Mouse (Mus musculus) bone marrow, adult 2 months (tissue): ENCODE results near the gene Mfsd7a. TPM values are rescaled to one million over a fixed set of nuclear protein-coding genes. Genes with fewer than 3 reads are reported as not detected.

Source experiments
- H3K27ac ChIP-seq: fragments of 200-500 bp; 2 replicates; pipeline ENCODE4 v1.5.1; 2012; ENCODE audit warnings: low read depth, mild to moderate bottlenecking, control low read depth, inconsistent platforms, low read length; ENCODE audit not compliant: control insufficient read depth, poor library complexity, insufficient read depth
- H3K4me1 ChIP-seq: fragments of 200-500 bp; 2 replicates; pipeline ENCODE4 v1.6.1; 2011; ENCODE audit warnings: low read length; ENCODE audit not compliant: control insufficient read depth, insufficient read depth
- H3K4me3 ChIP-seq: fragments of 200-500 bp; replicated peaks from 2 replicates; pipeline ENCODE3; 2011; ENCODE audit warnings: mild to moderate bottlenecking, low read depth, low read length, control low read depth; ENCODE audit not compliant: control insufficient read depth
- CTCF ChIP-seq: fragments of 200-500 bp; IDR thresholded peaks from 2 replicates; pipeline ENCODE4 v1.5.1; 2011; ENCODE audit warnings: low read length, control low read depth; ENCODE audit not compliant: control insufficient read depth, insufficient read depth
- POLR2A ChIP-seq: fragments of 200-500 bp; IDR thresholded peaks from 2 replicates; pipeline ENCODE4 v1.6.1; 2011; ENCODE audit warnings: low read depth, mild to moderate bottlenecking, control low read depth, low read length, borderline replicate concordance; ENCODE audit not compliant: control insufficient read depth
- WGBS: fragments of 180-500 bp; shearing (Covaris S2); methylation state at CpG from one replicate; pipeline ENCODE4 v1.1.7; 2018; 5-methylcytosine and 5-hydroxymethylcytosine counted together
- polyA plus RNA-seq: library from polyadenylated mRNA; stranded (reverse); fragments of >200 nt; gene quantifications from 2 replicates; pipeline ENCODE4 v1.2.4, GENCODE M21; 2011; ENCODE audit warnings: low replicate concordance; ENCODE audit not compliant: missing spikeins, insufficient read depth, insufficient read length

Mfsd7a gene
- polyA plus RNA-seq, 1 experiment = 11.2 TPM

DNA sequence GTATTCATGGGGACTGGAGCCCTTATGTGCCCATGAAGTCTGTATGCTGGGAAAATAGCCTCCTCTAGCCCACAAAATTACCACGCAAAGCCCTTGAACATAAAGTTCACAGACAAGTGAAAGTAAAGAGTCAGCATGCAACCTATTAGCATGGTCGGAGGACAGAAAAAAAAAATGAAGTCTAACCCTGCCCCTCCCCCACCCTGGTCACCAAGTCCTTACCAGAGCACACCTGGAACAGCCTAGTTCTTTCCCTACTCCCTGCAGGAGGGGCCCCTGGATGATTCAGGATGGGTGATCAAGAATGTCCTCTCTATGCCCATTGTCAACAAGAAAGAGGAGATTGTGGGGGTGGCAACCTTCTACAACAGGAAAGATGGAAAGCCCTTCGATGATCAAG is 25.9 kb downstream of the Mfsd7a start:
- H3K4me1 ChIP-seq = no peaks in the 10 kb centered on the region
- no peak overlapping the region for H3K27ac ChIP-seq
- no peak for TF ChIP-seq POLR2A
- no peak for TF ChIP-seq CTCF
- WGBS = 77% methylated on average over 3 of the region's 3 CpGs
- no peak overlapping the region for H3K4me3 ChIP-seq

DNA sequence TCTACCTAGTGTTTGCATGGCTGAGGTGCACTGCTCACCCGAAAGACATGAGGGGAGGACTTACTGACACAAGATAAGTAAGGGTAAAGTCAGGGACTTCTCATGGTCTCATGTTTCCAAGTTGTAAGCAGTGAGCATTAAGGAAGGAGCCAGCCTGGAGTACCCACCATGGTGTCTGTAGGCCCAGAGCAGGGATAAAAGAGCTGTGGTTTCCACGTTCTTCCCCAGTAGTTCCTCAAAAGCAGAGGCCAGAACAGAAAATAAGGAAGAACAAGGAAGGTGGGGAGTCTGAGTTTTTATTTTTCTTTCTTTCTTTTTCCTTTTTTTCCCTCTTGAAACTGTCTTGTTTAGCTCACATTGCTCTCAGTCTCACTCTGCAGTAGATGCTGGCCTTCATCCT is 34.0 kb downstream of the Mfsd7a start:
- Histone ChIP-seq H3K4me1 (no peaks in the 10 kb centered on the region), H3K27ac (no peak overlapping the region), H3K4me3 (no peak overlapping the region)
- WGBS = 38% methylated on average over 2 of the region's 2 CpGs
- TF ChIP-seq POLR2A (no peak), CTCF (no peak)

DNA sequence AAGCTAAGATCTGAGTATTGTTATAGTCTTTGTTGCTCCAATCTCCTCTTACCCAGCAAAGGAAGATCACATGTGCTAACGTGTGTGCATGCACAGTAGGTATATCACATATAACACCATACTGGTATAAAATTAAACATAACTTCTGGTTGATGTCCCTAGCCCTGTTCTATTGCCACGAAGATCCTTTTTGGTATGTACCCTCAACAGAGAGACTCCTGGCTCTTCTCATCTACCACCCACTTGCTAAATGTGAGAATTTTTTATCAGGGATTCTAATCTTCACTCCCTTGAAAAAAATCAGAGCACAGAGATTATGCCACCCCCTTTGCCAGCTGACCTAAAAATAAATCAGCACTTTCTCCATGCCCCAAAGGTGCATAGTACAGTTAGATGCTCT is 41.7 kb downstream of the Mfsd7a start:
- H3K27ac ChIP-seq = no peak overlapping the region
- WGBS = 79% methylated on average over 2 of the region's 2 CpGs
- no peak overlapping the region for H3K4me3 ChIP-seq

DNA sequence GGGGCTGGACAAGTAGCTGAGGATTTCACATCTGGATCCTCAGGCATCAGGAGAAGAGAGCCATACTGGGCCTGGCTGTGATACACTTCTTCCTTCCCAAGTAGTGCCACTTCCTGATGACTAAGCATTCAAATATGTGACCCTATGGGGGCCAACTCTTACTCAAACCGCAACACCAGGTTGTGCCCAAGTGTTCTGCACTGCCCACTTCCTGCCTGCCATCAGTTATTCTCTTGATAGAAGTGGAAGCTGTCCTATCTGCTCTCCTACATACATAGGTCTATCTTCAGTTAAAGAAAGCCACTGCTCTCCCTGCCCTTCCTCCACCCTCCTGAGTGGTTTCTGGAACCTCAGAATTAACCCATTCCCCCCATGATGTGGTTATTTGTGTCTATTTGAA is 43.2 kb downstream of the Mfsd7a start:
- Histone ChIP-seq H3K4me3 (no peak overlapping the region), H3K4me1 (no peaks in the 10 kb centered on the region; the same call in 1 of the 2 replicates), H3K27ac (no peak overlapping the region)
- WGBS = 0% methylated on average over 1 of the region's 1 CpGs
- no peak for TF ChIP-seq CTCF
- no peak for TF ChIP-seq POLR2A

More for the DNA sequence above, 41.7 kb downstream of the Mfsd7a start:
- TF ChIP-seq CTCF (no peak), POLR2A (no peak)
- H3K4me1 ChIP-seq = no peaks in the 10 kb centered on the region; the same call in 1 of the 2 replicates

DNA sequence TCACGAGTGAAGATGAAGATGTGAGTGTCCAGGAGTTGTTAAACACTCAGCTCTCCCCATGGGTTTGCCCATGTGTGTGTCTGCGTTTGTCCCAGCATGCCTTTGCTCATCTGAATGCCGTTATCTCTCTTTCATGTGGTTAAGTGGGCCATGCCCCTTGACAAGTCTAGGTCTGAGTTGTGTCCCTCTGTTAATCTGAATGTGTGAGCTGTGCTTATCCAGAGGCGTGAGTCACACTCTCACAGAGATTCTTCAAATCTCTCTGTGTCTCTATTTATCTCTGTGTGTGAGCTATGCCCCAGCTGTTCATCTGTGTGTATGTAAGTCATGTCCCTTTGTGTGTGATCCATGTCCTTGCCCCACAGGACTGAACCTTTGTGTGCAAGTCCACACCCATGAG is 45.2 kb downstream of the Mfsd7a start:
- Histone ChIP-seq H3K4me1 (no peaks in the 10 kb centered on the region; the same call in 1 of the 2 replicates), H3K27ac (no peak overlapping the region), H3K4me3 (no peak overlapping the region)
- TF ChIP-seq CTCF = no peak
- no peak for TF ChIP-seq POLR2A
- 66% methylated on average over 4 of the region's 4 CpGs for WGBS

Other genes with a start within 250 kb of the Mfsd7a start
- 8.2 and 12.2 TPM in 2 replicates for gene Dr1, start 180.0 kb downstream of the Mfsd7a start, polyA plus RNA-seq
- 0.84 and 1.6 TPM in 2 replicates for gene Pigg, start 136.3 kb downstream of the Mfsd7a start, polyA plus RNA-seq
- gene Gm42517, start 81.0 kb downstream of the Mfsd7a start, polyA plus RNA-seq = 1.4 and 3.5 TPM in 2 replicates
- not detected in 2 replicates for gene Pde6b, start 60.5 kb downstream of the Mfsd7a start, polyA plus RNA-seq
- 313 and 485 TPM in 2 replicates for gene Atp5k, start 14.4 kb downstream of the Mfsd7a start, polyA plus RNA-seq
- 10.1 and 13.7 TPM in 2 replicates for gene Pcgf3, start 12.3 kb upstream of the Mfsd7a start, polyA plus RNA-seq
- gene Cplx1, start 101.1 kb upstream of the Mfsd7a start, polyA plus RNA-seq = 3.7 TPM in 1 of 2 replicates, not detected in the other
- 36.4 and 52.3 TPM in 2 replicates for gene Gak, start 180.9 kb upstream of the Mfsd7a start, polyA plus RNA-seq
- gene Tmem175, start 180.9 kb upstream of the Mfsd7a start, polyA plus RNA-seq = 2.7 and 7.2 TPM in 2 replicates
- 4.4 and 12.4 TPM in 2 replicates for gene Idua, start 211.4 kb upstream of the Mfsd7a start, polyA plus RNA-seq
- gene Dgkq, start 220.8 kb upstream of the Mfsd7a start, polyA plus RNA-seq = 4.4 and 16.4 TPM in 2 replicates
- gene Slc26a1, start 226.7 kb upstream of the Mfsd7a start, polyA plus RNA-seq = 1.8 and 2.2 TPM in 2 replicates
- gene Fgfrl1, start 243.5 kb upstream of the Mfsd7a start, polyA plus RNA-seq = 6.4 and 8.2 TPM in 2 replicates